Mouse (Mus musculus): ENCODE results near the gene Aldh2.

Aldh2 gene

GRCm38 (mm10) chr5:121595758-121596157 is 2.1 kb upstream of the Aldh2 start:
- DNase-seq (ENCODE audit: low read depth, low spot score): no peak

- no peak for DNase-seq (ENCODE audit: low read depth, low spot score)
Measured at GRCm38 (mm10) chr5:121594714-121595313, 1.2 kb upstream of the Aldh2 start.

DNA sequence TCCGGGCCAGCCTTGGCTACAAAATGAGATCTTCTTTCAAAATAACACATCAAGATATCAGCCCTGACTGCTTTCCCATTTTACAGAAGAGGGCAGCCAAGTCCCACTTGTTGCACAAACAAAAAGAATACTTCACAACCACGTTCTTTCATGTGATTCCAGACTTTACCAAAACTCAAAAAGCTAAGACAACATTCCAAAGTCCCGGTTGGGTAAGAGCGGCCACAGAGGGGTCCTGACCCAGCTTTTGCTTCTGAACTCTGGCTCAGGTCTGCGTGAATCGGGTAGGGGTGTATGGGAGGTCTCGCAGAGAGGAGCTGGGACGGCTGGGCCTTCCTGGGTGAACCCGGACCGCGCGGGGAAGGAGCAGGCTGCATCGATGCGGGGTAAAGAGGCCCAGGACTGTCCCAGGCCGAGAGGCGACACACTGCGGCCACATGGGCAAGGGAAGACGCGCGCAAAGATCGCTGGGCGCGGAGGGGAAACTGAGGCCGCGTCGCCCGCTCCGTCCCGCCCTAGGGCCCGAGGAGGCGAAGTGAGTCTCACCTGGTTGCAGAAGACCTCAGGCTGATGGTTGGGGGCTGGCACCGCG is 712 bp downstream of the Aldh2 start:
- DNase-seq (ENCODE audit: low read depth, low spot score): no peak

DNA sequence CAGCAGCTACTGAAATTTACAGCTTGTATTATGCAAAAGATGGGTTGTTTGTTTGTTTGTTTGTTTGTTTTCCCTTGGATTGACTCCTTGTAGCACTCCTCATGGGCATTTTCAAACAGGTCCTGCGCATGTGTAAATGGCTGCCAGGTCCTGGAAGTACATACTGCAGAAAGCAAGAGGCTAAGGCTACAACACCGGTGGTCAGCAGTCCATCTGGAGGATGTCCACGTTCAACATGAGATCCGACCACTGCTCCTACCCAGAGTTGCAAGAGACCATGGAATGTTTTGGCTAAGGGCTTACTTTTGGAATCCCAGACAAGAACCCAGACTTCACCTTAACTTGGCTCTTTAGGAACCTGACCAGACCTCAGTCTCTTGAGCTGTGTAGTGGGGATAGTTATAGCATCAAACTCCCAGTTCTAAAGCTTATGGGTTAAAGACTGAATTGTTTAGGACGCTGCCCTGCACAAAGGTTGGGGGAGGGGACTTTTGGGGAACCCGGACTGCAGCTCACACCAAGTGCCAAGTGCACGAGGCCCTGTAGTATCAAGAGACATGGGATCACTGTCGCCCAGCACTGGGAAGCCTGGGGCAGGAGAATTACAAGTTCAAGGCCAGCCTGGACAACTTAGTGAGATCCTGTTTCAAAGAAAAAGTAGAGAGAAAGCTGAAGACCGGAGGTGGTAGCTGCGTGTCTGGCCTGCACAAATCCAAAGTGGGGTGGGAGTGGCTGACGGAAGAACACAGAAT is 1.4 kb downstream of the Aldh2 start:
- no peak for DNase-seq (ENCODE audit: low read depth, low spot score)

- no peak for DNase-seq (ENCODE audit: low read depth, low spot score)
Measured at GRCm38 (mm10) chr5:121591417-121592063, 2.1 kb downstream of the Aldh2 start.

- no peak for DNase-seq (ENCODE audit: low read depth, low spot score)
Measured at GRCm38 (mm10) chr5:121589928-121590327, 3.7 kb downstream of the Aldh2 start.

GRCm38 (mm10) chr5:121586400-121587039 is 7.1 kb downstream of the Aldh2 start:
- no peak for DNase-seq (ENCODE audit: low read depth, low spot score)

DNA sequence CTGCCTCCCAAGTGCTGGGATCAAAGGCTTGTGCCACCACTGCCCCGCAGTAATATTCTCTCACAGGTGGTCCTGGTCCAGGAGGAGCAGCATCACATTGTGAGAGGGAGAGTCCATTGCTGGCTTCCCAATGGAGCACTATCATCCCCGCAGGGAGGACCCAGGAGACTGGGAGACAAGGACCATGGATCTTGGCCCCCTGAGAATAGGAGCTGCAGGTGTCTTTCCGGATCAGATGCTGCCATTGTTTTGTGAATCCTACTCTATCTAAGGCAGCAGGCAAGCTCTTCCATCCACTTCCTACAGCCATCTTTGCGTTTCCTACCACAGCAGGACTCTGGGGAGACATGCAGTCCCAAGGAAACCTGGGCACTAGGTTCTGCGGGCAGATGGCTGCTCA is 7.9 kb downstream of the Aldh2 start:
- no peak for DNase-seq (ENCODE audit: low read depth, low spot score)

- no peak for DNase-seq (ENCODE audit: low read depth, low spot score)
Measured at GRCm38 (mm10) chr5:121585005-121585404, 8.6 kb downstream of the Aldh2 start.

DNA sequence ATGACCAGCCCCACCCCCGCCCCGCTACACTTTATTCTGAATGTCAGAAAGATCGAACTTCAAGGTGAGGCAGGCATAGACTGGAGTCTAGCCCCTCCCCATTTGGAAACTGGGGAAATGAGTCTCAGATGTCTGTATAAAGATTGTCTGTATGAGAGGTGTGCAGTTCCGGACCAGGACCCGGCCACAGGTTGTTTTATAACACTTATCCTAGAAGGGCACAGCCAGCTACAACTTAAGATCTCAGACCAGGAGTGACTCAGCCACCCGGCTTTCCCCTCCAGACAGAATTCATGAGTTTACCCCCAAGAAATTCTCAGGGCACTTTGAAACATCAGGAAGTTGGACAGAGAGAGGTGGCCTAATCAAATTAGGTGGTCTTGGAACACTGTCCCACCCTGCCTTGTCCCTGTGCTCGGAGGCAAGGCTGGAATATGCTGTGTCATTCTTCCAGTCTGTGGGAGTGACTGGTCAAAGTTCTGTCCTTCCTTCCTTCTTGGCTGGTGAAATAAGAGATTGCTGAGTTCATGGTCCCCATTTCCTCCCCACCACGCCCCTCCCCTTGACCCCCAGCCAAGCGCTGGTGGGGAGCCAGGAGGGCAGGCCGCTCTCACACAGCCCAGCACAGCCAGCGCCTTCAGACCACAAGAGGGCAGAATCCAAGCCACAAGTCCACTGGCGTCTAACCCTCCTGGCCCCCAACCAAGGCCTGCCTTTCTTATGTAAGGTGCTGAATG is 9.7 kb downstream of the Aldh2 start:
- DNase-seq (ENCODE audit: low read depth, low spot score): no peak

GRCm38 (mm10) chr5:121581945-121582344 is 11.7 kb downstream of the Aldh2 start:
- no peak for DNase-seq (ENCODE audit: low read depth, low spot score)

DNA sequence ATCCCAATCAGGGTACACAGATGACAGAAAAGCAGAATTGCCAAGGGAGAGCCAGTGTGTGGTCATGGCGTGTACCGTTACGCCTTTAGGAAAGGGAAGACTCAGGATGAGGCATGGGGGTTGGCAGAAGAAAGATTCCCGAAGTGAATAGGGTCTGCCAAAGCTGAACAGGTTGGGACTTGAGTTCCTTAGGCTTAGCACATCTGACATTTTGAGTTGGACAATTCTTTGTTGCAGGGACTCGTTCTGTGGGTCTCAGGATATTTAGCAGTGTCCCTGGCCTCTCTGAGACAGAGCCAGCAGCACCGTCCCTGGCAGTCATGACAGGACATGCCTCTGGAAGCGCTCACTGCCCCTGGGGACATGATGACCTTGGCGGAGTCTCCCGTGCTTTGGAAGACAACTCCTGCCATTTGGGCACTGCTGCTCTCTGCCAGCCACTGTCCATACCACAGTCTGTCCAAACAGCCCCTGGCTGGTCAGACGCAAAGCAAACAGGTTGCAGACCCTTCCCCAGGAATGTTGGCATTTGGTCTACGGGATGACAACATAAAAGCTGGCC is 16.6 kb downstream of the Aldh2 start:
- DNase-seq (ENCODE audit: low read depth, low spot score): no peak

DNA sequence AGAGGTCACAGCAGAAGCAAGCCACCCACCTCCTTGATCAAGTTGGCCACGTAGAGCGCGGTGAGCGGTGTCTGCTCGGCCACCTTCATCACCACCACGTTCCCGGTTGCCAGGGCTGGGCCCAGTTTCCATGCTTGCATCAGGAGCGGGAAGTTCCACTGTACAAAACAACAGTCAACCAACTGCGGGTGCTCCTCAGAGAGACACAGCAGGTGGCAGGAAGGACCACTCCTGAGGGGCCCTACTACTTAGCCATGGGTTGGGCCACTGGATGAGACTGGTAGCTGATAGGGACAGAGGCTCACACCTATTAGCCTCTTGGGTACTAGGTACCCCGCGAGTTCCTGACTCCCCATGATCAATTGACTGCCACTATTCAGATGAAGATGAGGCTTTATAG is 17.8 kb downstream of the Aldh2 start:
- DNase-seq (ENCODE audit: low read depth, low spot score): no peak

DNA sequence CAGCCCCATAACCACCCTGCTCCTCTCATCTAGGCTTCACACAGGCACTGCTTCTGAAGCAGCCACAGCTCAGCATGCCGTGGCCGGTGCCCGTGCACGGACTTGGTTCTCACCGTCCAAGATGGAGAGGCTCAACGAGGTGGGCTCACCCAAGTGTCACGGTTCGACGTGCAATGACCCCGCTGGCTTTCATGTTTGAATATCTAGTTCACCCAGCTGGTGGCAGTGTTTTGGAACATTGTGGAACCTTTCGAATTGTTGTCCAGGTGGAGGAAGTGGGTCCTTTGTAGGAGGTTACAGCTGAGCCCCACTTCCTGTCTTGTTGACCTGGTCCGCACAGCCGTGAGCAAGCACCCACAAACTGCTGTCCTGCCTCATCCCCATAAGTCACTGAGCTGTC is 19.5 kb downstream of the Aldh2 start:
- no peak for DNase-seq (ENCODE audit: low read depth, low spot score)

- DNase-seq (ENCODE audit: low read depth, low spot score): no peak
Measured at GRCm38 (mm10) chr5:121570787-121571186, 22.8 kb downstream of the Aldh2 start.

DNA sequence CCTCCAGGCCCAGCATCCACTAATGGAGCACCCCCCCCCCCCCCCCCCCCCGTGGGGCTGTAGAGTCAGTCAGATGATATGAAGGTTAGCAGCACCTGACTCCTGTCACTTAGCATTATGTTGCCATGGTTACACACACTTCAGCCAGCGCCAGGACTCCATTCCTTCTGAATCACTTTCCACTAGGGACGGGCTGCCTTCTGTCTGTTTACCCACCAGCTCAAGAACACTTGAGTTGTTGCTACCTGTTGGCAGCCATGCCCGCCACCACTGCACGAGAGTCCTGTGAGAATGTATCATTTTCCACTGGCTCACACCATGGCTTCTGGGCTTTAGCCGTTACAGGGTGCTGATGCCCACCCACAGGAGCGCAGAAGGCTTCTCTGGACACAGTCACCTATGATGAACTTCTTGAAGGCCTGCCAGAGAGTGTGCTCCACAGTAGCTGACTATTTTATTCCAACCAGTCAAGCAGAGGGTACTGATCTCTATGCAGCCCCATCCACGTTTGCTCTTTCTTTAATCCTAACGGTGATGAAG is 23.7 kb downstream of the Aldh2 start:
- no peak for DNase-seq (ENCODE audit: low read depth, low spot score)

DNA sequence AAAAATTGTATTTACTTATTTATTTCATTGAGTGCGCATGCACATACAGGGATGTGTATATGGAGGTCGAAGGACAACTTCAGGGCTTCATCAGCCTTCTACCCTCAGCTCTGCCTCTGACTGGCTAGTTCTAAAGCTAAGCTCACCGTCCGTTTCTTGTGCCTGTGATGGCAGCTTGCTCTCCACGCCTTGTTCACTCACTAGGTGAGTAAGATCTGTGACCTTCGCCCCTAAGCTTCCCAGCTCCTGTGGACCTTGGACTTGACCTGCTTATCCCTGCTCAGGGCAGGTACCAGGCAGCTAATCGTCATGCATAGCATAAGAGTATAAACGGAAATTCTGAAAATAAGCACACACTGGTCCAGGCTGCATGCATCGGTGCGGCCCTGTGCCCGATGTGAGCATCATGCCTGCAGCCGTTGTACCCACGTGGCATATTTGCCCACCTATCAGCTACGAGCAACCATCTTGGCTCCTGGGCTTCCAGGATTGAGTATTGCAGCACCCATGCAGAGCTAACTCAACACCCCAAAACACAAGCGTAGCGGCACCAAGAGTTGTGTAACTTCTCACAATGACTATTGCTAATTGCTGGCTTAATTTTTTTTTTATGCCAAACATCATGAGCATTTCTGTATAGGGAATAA is 27.5 kb downstream of the Aldh2 start:
- DNase-seq (ENCODE audit: low read depth, low spot score): no peak

GRCm38 (mm10) chr5:121564468-121564895 is 29.1 kb downstream of the Aldh2 start:
- DNase-seq (ENCODE audit: low read depth, low spot score): peak; percentile 66

DNA sequence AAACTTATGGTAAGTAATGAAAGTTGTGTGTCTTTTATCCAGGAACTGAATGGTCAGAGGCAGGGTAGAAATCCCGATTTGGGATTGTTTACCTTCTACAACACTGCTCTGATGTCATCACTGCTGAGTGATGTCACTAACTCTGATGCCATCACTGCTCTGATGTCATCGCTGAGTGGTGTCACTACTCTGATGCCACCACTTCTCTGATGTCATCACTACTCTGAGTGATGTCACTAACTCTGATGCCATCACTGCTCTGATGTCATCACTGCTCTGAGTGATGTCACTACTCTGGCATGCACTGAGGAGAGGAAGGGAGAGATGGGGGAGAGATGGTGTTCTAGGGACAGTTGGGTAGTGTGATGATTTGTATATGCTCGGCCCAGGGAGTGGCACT is 31.2 kb downstream of the Aldh2 start:
- no peak for DNase-seq (ENCODE audit: low read depth, low spot score)

- no peak for DNase-seq (ENCODE audit: low read depth, low spot score)
Measured at GRCm38 (mm10) chr5:121549196-121549595, 44.4 kb downstream of the Aldh2 start.

Data from retina, postnatal 7 days (tissue).